Mouse (Mus musculus) skeletal muscle tissue, adult 2 months (tissue): ENCODE results near the gene Rab42.
"Not testable (repeated sequence)": the region's sequence is repeated elsewhere in the genome, so short reads cannot be mapped to it uniquely, and the experiment has no call there.

Experiments used
- DNase-seq: peaks from one replicate; pipeline ENCODE4 v3.0.0-alpha.2; 2012; ENCODE audit warnings: low read depth, low spot score

The Rab42 gene

DNA sequence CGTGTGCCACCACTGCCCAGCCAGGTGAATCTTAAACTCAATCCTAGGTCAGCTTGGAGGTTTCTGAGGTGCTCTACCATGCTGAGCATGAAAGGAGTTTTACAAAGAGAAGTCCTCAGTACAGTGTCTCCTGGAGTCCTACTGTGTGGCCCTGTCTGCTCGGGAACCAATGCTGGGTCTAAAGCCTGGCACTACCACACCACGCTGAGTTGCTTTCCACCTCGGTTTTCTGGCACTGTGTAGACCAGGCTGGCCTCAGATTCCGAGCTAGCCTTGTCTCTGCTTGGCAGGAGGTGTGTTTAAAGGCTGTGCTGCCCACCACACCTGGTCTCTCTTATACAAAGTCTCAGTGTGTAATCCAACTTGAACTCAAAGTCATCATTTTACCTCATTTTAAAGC, 9.4 kb upstream of the Rab42 start:
- DNase-seq: no peak

- no peak for DNase-seq
Measured at GRCm38 (mm10) chr4:132311801-132312200, 8.6 kb upstream of the Rab42 start.

GRCm38 (mm10) chr4:132311209-132311608, 8.0 kb upstream of the Rab42 start:
- DNase-seq: no peak

DNA sequence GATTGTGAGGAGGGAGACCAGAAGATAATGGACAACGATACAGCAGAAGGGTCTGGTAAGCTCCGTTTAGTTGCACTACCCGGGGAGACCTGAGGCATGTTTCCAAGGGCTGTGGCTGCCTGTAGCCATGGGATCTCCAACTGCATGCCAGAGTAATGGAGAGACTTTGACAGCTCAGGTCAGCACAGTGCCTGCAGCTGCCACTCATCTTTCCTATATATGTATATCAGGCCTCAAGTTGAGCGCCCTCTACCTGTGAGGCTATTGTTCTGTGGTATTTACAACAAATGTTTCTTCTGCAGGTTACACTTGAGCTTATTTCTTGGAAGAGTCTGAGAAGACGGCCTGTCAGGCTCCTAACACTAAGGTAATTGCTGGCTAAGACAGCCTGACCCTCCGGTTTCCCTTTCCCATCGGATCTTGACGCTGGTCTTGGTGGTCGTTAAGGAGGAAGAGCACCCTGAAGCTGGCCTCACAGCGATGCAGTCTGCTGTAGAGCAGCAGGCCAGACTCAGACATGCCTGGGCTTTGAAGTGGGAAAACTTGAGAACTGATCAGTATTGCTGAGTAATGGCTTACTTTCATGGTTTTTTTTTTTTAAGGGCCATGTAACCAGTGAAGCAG, 6.8 kb upstream of the Rab42 start:
- DNase-seq: peak; percentile 58

- no peak for DNase-seq
Measured at GRCm38 (mm10) chr4:132309140-132309848, 6.1 kb upstream of the Rab42 start.

GRCm38 (mm10) chr4:132308437-132309139, 5.4 kb upstream of the Rab42 start:
- peak; percentile 96 for DNase-seq

DNA sequence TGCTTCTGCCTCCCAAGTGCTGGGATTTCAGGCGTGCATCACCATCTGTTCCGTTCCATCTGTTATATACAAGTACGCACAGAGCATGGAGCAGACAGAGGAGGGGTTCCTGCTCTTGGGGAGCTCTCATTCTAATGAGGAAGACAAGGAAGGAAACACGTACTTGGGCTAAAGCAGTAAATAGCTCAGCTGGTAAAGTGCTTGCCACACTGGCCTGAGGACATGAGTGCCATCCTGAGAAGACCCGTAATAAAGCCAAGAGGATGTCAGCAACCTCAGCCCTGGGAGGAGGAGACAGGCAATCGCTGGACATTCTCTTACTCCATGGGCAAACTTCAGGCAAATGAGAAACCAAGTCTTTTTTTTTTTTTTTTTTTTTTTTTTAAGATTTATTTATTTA, 2.8 kb upstream of the Rab42 start:
- no peak for DNase-seq

DNA sequence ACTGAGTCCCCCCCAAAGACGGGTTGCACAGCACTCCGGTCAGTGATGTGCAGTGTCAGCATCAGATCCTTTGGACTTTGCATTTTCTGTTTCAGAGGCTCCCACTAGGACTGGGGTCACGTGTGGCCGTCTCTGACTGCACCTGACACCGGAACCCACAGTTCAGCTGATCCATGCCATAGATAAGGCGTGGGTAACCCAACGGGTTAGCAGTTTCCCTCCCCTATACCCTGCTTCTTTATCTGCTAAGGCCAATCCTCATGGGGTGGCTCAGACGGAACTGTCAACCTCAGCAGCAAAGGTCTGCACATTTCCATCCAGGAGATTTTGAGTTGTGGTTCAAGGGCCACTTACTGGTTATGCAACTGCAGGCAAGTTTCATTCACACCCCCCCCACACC, 2.1 kb upstream of the Rab42 start:
- no peak for DNase-seq

DNA sequence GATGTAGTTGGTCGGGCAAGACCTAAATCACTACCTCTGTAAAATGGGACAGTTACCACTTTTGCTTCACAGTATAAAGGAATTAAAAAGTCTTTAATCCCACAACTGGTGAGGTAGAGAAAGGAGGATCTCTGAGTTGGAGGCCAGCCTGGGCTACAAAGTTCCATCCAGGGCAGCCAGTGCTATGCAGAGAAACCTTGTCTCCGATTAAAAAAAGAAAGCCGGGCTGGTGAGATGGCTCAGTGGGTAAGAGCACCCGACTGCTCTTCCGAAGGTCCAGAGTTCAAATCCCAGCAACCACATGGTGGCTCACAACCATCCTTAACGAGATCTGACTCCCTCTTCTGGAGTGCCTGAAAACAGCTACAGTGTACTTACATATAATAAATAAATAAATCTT, 299 bp upstream of the Rab42 start:
- not testable (repeated sequence) for DNase-seq

- DNase-seq: no peak
Measured at GRCm38 (mm10) chr4:132301965-132302938, 933 bp downstream of the Rab42 start.

DNA sequence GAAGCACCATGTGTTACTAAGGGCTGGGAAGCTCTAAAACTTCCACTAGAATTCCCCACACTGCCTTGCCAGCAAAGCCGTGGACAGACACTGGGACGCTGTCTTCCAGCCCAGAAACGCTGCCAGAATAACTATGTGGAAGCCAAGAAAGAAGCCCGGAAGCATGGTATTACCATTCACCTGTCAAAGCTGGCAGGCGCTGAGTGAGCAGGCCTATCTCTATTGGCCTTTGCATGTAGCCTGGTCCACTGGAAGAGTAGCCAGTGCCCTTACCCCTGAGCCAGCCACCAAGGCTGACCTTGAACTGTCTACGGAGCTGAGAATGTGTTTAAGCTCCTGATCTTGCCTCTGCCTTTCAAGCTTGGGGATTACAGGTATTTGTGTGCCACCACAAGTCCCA, 1.7 kb downstream of the Rab42 start:
- peak; percentile 27 for DNase-seq

GRCm38 (mm10) chr4:132299849-132300248, 3.3 kb downstream of the Rab42 start:
- no peak for DNase-seq

GRCm38 (mm10) chr4:132295696-132296390, 7.3 kb downstream of the Rab42 start:
- no peak for DNase-seq

GRCm38 (mm10) chr4:132293682-132294240, 9.4 kb downstream of the Rab42 start:
- no peak for DNase-seq

DNA sequence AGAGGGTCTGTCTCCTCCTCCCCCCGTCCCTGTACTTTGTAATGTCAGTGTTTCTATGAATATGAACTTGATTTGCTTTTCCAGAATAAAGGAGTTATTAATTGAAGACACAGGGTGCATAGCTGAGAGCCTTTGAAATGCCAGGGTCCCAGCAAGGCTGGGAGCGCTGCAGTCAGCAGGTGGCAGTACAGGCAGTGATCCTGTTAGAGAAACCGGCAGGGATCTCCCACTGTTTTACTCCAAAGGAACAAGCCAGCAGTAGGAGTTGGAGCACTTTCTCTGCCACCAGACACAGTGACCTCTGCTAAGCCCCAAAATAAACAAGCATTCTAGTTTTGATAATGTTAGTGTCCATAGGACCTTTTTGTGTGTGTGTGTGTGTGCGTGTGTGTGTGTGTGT, 10.2 kb downstream of the Rab42 start:
- DNase-seq: no peak

DNA sequence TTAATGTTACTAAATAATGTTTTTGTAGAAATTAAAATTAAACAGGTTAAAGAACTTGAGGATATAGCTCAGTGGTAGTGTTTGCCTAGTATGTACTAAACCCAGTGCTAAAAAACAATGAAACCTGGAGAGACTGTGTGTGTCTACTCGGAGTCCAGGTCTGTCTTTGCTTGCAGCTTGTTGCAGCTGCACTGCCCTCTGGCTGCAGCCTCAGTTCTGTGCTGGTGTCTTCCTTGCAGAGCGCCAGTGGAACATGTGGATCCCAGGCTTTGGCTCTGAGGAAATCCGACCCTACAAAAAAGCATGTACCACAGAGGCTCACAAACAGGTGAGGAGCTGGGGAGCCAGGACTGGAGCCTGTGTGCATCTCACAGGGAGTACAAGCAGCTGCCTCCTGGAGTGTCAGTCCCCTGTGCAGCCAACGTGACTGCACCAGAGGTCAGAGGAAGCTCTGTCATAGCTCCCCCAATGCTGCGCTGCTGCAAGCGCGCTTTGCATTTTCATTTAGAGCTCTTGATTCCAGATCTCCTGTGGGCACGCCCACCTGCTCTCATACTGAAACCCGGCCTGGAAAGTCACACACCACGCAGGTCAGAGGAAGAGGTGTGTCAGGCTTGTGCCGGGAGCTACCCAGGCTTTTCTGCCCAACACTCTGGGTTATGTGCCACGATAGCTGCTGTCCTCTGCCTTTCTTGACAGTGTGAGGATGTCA, 11.4 kb downstream of the Rab42 start:
- no peak for DNase-seq

GRCm38 (mm10) chr4:132291056-132291455, 12.1 kb downstream of the Rab42 start:
- DNase-seq: no peak

DNA sequence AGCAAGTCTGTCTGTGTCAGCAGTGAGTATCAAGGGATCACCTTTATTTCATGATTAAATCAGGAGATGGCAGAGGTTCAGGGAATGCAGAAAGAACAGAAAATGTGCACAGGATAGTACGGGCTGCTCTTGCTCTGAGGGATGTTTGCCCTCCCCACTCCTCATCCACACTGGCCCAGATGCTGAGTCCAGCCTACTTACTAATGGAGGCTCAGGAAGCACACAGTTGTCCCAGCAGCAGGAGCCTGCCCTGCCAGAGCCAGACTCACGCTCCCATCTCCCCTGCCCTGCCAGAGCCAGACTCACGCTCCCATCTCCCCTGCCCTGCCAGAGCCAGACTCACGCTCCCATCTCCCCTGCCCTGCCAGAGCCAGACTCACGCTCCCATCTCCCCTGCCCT, 14.3 kb downstream of the Rab42 start:
- DNase-seq: not testable (repeated sequence)

- no peak for DNase-seq
Measured at GRCm38 (mm10) chr4:132275949-132276348, 27.2 kb downstream of the Rab42 start.
